ENCODE assay signal across 11 mouse cellular contexts in genomic region chr14:122453996-122454738, GRCm38 (mm10). TPM values are rescaled to one million over a fixed set of nuclear protein-coding genes. Genes with fewer than 3 reads are reported as not detected.
DNase-seq lines count a peak whose midpoint lies in the region; ATAC-seq and TF ChIP-seq lines count a peak whose summit lies in the region.
"Had no signal": no experiment of that assay in that cellular context is flagged by ENCODE, and none has a peak within 500 bp of the region (broad histone marks: within the 10 kb centered on the region; RNA-seq: fewer than 3 reads in every experiment).

No protein-coding gene starts in this region.

- no peak for DNase-seq in kidney, adult 2 months
- peak; percentile 25 for DNase-seq in embryonic facial prominence, embryonic 10.5 days (ENCODE audit: low spot score)
- peak; percentile 31 for DNase-seq in neural tube, embryonic 10.5 days (ENCODE audit: extremely low spot score, low spot score)
- DNase-seq in spleen, adult 12 weeks (ENCODE audit: low spot score): no peak
- no peak for DNase-seq in thymus, postnatal 4 days
- no peak for DNase-seq in lung, postnatal 10 days

- WGBS in kidney, embryonic 15.5 days: 11% methylated on average over 12 of the region's 12 CpGs
- WGBS in kidney, adult 2 months: 27% methylated on average over 12 of the region's 12 CpGs
- WGBS in embryonic facial prominence, embryonic 10.5 days: 15% methylated on average over 12 of the region's 12 CpGs
- 13% methylated on average over 12 of the region's 12 CpGs for WGBS in intestine, embryonic 15.5 days

- no peak overlapping the region for H3K27ac ChIP-seq in kidney, embryonic 15.5 days
- H3K27ac ChIP-seq in kidney, adult 2 months (ENCODE audit: insufficient read depth, low read depth, low read length): no peak overlapping the region
- H3K27ac ChIP-seq in embryonic facial prominence, embryonic 10.5 days (replicated peaks): peak overlapping the region; percentile 73
- no peak overlapping the region for H3K27ac ChIP-seq in intestine, embryonic 15.5 days

- no peak for TF ChIP-seq POLR2A in kidney, adult 2 months (IDR thresholded peaks at IDR 0.05; ENCODE audit: low read depth, low read length)

- no peak overlapping the region for H3K9ac ChIP-seq in kidney, embryonic 15.5 days
- no peak overlapping the region for H3K9ac ChIP-seq in intestine, embryonic 15.5 days

- no peak for TF ChIP-seq CTCF in kidney, adult 2 months (conservative IDR thresholded peaks at IDR 0.05; ENCODE audit: insufficient read depth, insufficient read length, low read depth, low read length)

- H3K4me1 ChIP-seq in kidney, embryonic 15.5 days: peaks cover 26% of the 10 kb centered on the region
- H3K4me1 ChIP-seq in kidney, adult 2 months (ENCODE audit: control insufficient read depth, insufficient read depth, low read length): no peaks in the 10 kb centered on the region
- peaks cover 45% of the 10 kb centered on the region for H3K4me1 ChIP-seq in embryonic facial prominence, embryonic 10.5 days
- H3K4me1 ChIP-seq in intestine, embryonic 15.5 days (replicated peaks): peaks cover 16% of the 10 kb centered on the region

- peaks cover 86% of the 10 kb centered on the region for H3K27me3 ChIP-seq in kidney, embryonic 15.5 days
- peaks cover 6% of the 10 kb centered on the region for H3K27me3 ChIP-seq in kidney, adult 2 months (replicated peaks; ENCODE audit: control insufficient read depth, insufficient read depth, low read length)
- peaks cover 80% of the 10 kb centered on the region for H3K27me3 ChIP-seq in embryonic facial prominence, embryonic 10.5 days (replicated peaks; ENCODE audit: low read depth, poor library complexity, severe bottlenecking)
- H3K27me3 ChIP-seq in intestine, embryonic 15.5 days (replicated peaks): peaks cover 69% of the 10 kb centered on the region

- H3K4me2 ChIP-seq in kidney, embryonic 15.5 days: peak overlapping the region; percentile 55
- H3K4me2 ChIP-seq in intestine, embryonic 15.5 days (replicated peaks): peak overlapping the region; percentile 43

- ATAC-seq in kidney, embryonic 15.5 days (replicated peaks; ENCODE audit: low FRiP score): no peak
- ATAC-seq in intestine, embryonic 15.5 days: no peak

- H3K36me3 ChIP-seq in kidney, embryonic 15.5 days: no peaks in the 10 kb centered on the region
- H3K36me3 ChIP-seq in kidney, adult 2 months (ENCODE audit: control insufficient read depth, insufficient read depth, low read length): no peaks in the 10 kb centered on the region
- no peaks in the 10 kb centered on the region for H3K36me3 ChIP-seq in embryonic facial prominence, embryonic 10.5 days (replicated peaks)
- no peaks in the 10 kb centered on the region for H3K36me3 ChIP-seq in intestine, embryonic 15.5 days
- H3K36me3 ChIP-seq: G1E had no signal

- peak overlapping the region; percentile 30 for H3K4me3 ChIP-seq in kidney, embryonic 15.5 days (replicated peaks)
- H3K4me3 ChIP-seq in kidney, adult 2 months (ENCODE audit: insufficient read depth, low read depth, low read length): no peak overlapping the region
- peak overlapping the region; percentile 40; the same call in 1 of the 2 replicates for H3K4me3 ChIP-seq in embryonic facial prominence, embryonic 10.5 days
- H3K4me3 ChIP-seq in intestine, embryonic 15.5 days (replicated peaks): no peak overlapping the region

- no peaks in the 10 kb centered on the region for H3K9me3 ChIP-seq in kidney, embryonic 15.5 days (replicated peaks)
- no peaks in the 10 kb centered on the region for H3K9me3 ChIP-seq in embryonic facial prominence, embryonic 10.5 days
- H3K9me3 ChIP-seq in intestine, embryonic 15.5 days: no peaks in the 10 kb centered on the region
- H3K9me3 ChIP-seq: G1E had no signal

RNA-seq across cellular contexts. Expression of gene Gm5089, which starts 3.3 kb away (rescaled TPM):
- polyA plus RNA-seq in kidney, embryonic 15.5 days (2015; fragmentation: Nextera tagmentation; extraction: Ambion mirVana): 0.10 TPM in 1 of 2 replicates, not detected in the other
- polyA plus RNA-seq in kidney, adult 2 months (2012; rRNA removed): not detected in 2 replicates
- polyA plus RNA-seq in embryonic facial prominence, embryonic 10.5 days (2016; fragmentation: Nextera tagmentation; extraction: Ambion mirVana): 0.50 and 0.56 TPM in 2 replicates
- not detected in 2 replicates for polyA plus RNA-seq in intestine, embryonic 15.5 days (2015; fragmentation: Nextera tagmentation; extraction: Ambion mirVana)
- polyA plus RNA-seq: G1E; large intestine, adult 2 months; small intestine, adult 2 months had no signal

RNA-seq across cellular contexts. Expression of gene Zic5, which starts 11.3 kb away (rescaled TPM):
- polyA plus RNA-seq in kidney, embryonic 15.5 days (2015; fragmentation: Nextera tagmentation; extraction: Ambion mirVana): 0.13 TPM in 1 of 2 replicates, not detected in the other
- polyA plus RNA-seq in kidney, adult 2 months (2012; rRNA removed): not detected in 2 replicates
- 6.2 and 6.9 TPM in 2 replicates for polyA plus RNA-seq in embryonic facial prominence, embryonic 10.5 days (2016; fragmentation: Nextera tagmentation; extraction: Ambion mirVana)
- 0.16 TPM in 1 of 2 replicates, not detected in the other for polyA plus RNA-seq in intestine, embryonic 15.5 days (2015; fragmentation: Nextera tagmentation; extraction: Ambion mirVana)
- polyA plus RNA-seq: G1E; large intestine, adult 2 months; small intestine, adult 2 months had no signal

RNA-seq across cellular contexts. Expression of gene Zic2, which starts 21.1 kb away (rescaled TPM):
- not detected in 2 replicates for polyA plus RNA-seq in kidney, embryonic 15.5 days (2015; fragmentation: Nextera tagmentation; extraction: Ambion mirVana)
- polyA plus RNA-seq in kidney, adult 2 months (2012; rRNA removed): not detected in 2 replicates
- 2.2 and 2.4 TPM in 2 replicates for polyA plus RNA-seq in embryonic facial prominence, embryonic 10.5 days (2016; fragmentation: Nextera tagmentation; extraction: Ambion mirVana)
- polyA plus RNA-seq in intestine, embryonic 15.5 days (2015; fragmentation: Nextera tagmentation; extraction: Ambion mirVana): not detected in 2 replicates
- polyA plus RNA-seq: G1E; large intestine, adult 2 months; small intestine, adult 2 months had no signal

RNA-seq across cellular contexts. Expression of gene Gm10837, which starts 36.2 kb away (rescaled TPM):
- polyA plus RNA-seq in kidney, embryonic 15.5 days (2015; fragmentation: Nextera tagmentation; extraction: Ambion mirVana): not detected in 2 replicates
- not detected in 2 replicates for polyA plus RNA-seq in kidney, adult 2 months (2012; rRNA removed)
- 0.31 TPM in 1 of 2 replicates, not detected in the other for polyA plus RNA-seq in embryonic facial prominence, embryonic 10.5 days (2016; fragmentation: Nextera tagmentation; extraction: Ambion mirVana)
- polyA plus RNA-seq in intestine, embryonic 15.5 days (2015; fragmentation: Nextera tagmentation; extraction: Ambion mirVana): not detected in 2 replicates
- polyA plus RNA-seq: G1E; large intestine, adult 2 months; small intestine, adult 2 months had no signal

Comparison
In these comparisons a context has a peak if more than half of its experiments do, and no peak if none do; other contexts are left out.
1. H3K4me3 ChIP-seq: peak in kidney, embryonic 15.5 days (single experiment) and embryonic facial prominence, embryonic 10.5 days (single experiment); none in kidney, adult 2 months (single experiment) and intestine, embryonic 15.5 days (single experiment).
2. DNase-seq: peak in embryonic facial prominence, embryonic 10.5 days (single experiment) and neural tube, embryonic 10.5 days (single experiment); none in kidney, adult 2 months (single experiment), spleen, adult 12 weeks (single experiment), thymus, postnatal 4 days (single experiment) and lung, postnatal 10 days (single experiment).